Mouse (Mus musculus) heart, embryonic 10.5 days (tissue): ENCODE measurements around the gene Cacnb2. TPM values are rescaled to one million over a fixed set of nuclear protein-coding genes. Genes with fewer than 3 reads are reported as not detected.

ENCODE experiments used
- DNase-seq: peaks from one replicate; pipeline ENCODE4 v3.0.0-alpha.2; 2017; ENCODE audit warnings: low spot score
- H3K27ac ChIP-seq: fragments of 300-500 bp; sonication (generic); 2 replicates; pipeline ENCODE4 v1.5.1; 2016; ENCODE audit warnings: mild to moderate bottlenecking
- H3K27me3 ChIP-seq: fragments of 300-500 bp; sonication (generic); 2 replicates; pipeline ENCODE4 v1.6.1; 2016; ENCODE audit warnings: mild to moderate bottlenecking; ENCODE audit not compliant: poor library complexity, insufficient read depth, severe bottlenecking
- H3K36me3 ChIP-seq: fragments of 300-500 bp; sonication (generic); 2 replicates; pipeline ENCODE4 v1.6.1; 2016; ENCODE audit warnings: mild to moderate bottlenecking, moderate library complexity
- H3K4me1 ChIP-seq: fragments of 300-500 bp; sonication (generic); 2 replicates; pipeline ENCODE4 v1.6.1; 2016; ENCODE audit warnings: mild to moderate bottlenecking
- H3K4me3 ChIP-seq: fragments of 300-500 bp; sonication (generic); 2 replicates; pipeline ENCODE4 v1.5.1; 2016; ENCODE audit warnings: mild to moderate bottlenecking, moderate library complexity
- H3K9me3 ChIP-seq: fragments of 300-500 bp; sonication (generic); 2 replicates; pipeline ENCODE4 v1.6.1; 2016; ENCODE audit warnings: mild to moderate bottlenecking, moderate library complexity
- WGBS: fragments of 180-500 bp; shearing (Covaris S2); methylation state at CpG from one replicate; pipeline ENCODE4 v1.1.7; 2016; 5-methylcytosine and 5-hydroxymethylcytosine counted together
- polyA plus RNA-seq: library from polyadenylated mRNA; unstranded; fragments of >200 nt; fragmentation: Nextera tagmentation; extraction: Ambion mirVana; gene quantifications from 2 replicates; pipeline ENCODE4 v1.2.1, GENCODE M21; 2016

Gene Cacnb2
- polyA plus RNA-seq, 1 experiment from 2014 or later = 8.3 TPM

- DNase-seq = no peak
- Histone ChIP-seq H3K4me1 (no peaks in the 10 kb centered on the region), H3K9me3 (no peaks in the 10 kb centered on the region), H3K27me3 (no peaks in the 10 kb centered on the region), H3K36me3 (peaks cover 5% of the 10 kb centered on the region; the same call in 1 of the 2 replicates), H3K27ac (no peak overlapping the region), H3K4me3 (no peak overlapping the region)
- WGBS = 93% methylated on average over 4 of the region's 4 CpGs
Observed at GRCm38 (mm10) chr2:14992531-14992930, 389.6 kb downstream of the Cacnb2 start.

- no peaks in the 10 kb centered on the region for H3K9me3 ChIP-seq
- peaks cover 2% of the 10 kb centered on the region; the same call in 1 of the 2 replicates for H3K36me3 ChIP-seq
- H3K27me3 ChIP-seq = no peaks in the 10 kb centered on the region
- no peak overlapping the region for H3K4me3 ChIP-seq
- H3K4me1 ChIP-seq = no peaks in the 10 kb centered on the region
- DNase-seq = no peak
- WGBS = 85% methylated on average over 4 of the region's 4 CpGs
- H3K27ac ChIP-seq = no peak overlapping the region
Observed at GRCm38 (mm10) chr2:14996036-14996435, 393.1 kb downstream of the Cacnb2 start.

DNA sequence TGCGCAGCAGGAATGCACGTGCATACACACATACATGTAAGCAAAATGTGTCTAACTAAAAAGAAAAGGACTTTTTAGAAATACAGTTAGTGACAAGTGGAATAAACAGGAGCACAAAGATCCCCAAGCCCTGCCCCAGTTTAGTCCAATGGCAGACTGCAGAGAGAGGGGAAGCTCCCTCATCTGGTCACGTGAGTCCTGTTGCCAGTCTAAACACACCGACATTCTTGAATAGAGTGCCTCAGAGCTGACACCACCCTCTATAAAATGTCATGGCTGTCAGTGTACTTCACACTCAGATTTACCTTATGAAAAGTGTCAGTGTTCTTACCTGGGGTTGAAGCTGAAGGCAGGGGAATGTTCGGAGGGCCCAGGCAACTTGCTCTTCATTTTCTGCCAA, 394.9 kb downstream of the Cacnb2 start:
- H3K9me3 ChIP-seq = no peaks in the 10 kb centered on the region
- no peak overlapping the region for H3K4me3 ChIP-seq
- no peak for DNase-seq
- H3K4me1 ChIP-seq = no peaks in the 10 kb centered on the region
- H3K36me3 ChIP-seq = peaks cover 2% of the 10 kb centered on the region; the same call in 1 of the 2 replicates
- H3K27me3 ChIP-seq = no peaks in the 10 kb centered on the region
- no peak overlapping the region for H3K27ac ChIP-seq
- WGBS = 73% methylated on average over 5 of the region's 5 CpGs

DNA sequence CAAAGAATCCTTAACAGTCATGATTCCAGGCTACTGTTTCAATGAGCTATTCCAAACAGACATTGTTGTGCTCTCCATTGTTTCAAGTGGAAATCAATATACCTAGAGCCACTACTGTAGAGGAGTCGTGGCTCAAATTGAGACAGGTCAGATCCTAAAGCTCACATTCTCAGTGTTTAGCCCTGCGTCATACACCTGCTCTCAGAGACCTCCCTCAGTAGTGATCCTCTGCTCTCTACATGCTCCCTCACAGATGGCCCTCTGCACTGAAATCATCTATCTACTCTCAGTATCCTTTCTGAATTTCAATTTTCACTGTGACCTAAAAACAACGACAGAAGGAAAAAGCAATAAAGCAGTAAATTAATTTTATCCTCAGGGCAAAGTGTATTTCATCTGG, 404.6 kb downstream of the Cacnb2 start:
- DNase-seq = no peak
- H3K4me1 ChIP-seq = no peaks in the 10 kb centered on the region
- no peaks in the 10 kb centered on the region for H3K27me3 ChIP-seq
- H3K36me3 ChIP-seq = peaks cover 7% of the 10 kb centered on the region; the same call in 1 of the 2 replicates
- WGBS = 90% methylated on average over 3 of the region's 3 CpGs
- H3K4me3 ChIP-seq = no peak overlapping the region
- no peak overlapping the region for H3K27ac ChIP-seq
- no peaks in the 10 kb centered on the region for H3K9me3 ChIP-seq

GRCm38 (mm10) chr2:15008072-15008471, 405.2 kb downstream of the Cacnb2 start:
- H3K4me3 ChIP-seq = no peak overlapping the region
- H3K27ac ChIP-seq = no peak overlapping the region
- H3K27me3 ChIP-seq = no peaks in the 10 kb centered on the region
- H3K9me3 ChIP-seq = no peaks in the 10 kb centered on the region
- no peak for DNase-seq
- 86% methylated on average over 1 of the region's 1 CpGs for WGBS
- H3K36me3 ChIP-seq = peaks cover 7% of the 10 kb centered on the region; the same call in 1 of the 2 replicates
- no peaks in the 10 kb centered on the region for H3K4me1 ChIP-seq

- Histone ChIP-seq H3K27me3 (no peaks in the 10 kb centered on the region), H3K9me3 (no peaks in the 10 kb centered on the region), H3K27ac (no peak overlapping the region), H3K36me3 (peaks cover 12% of the 10 kb centered on the region; the same call in 1 of the 2 replicates), H3K4me1 (no peaks in the 10 kb centered on the region), H3K4me3 (no peak overlapping the region)
- DNase-seq = no peak
- WGBS = 92% methylated on average over 3 of the region's 3 CpGs
Observed at GRCm38 (mm10) chr2:15026817-15027216, 423.9 kb downstream of the Cacnb2 start.

DNA sequence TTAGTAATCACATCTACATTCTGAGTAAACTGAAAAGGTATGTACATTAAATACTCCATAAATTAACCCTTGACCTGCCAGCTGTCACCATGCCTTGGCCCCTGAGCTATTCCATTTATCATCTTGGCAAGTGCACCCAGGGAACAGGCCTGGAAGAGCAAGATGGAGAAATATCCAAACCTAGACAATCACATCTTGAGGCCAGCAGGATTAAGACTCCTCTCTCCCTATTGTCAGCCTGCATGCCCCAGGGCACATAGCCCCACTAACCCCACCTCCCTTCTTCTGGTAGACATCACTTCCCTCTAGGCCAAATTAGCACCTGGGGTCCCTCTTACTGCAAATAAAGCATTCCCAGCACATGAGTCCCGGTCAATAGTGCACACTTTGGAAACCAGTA, 424.9 kb downstream of the Cacnb2 start:
- WGBS = 96% methylated on average over 1 of the region's 1 CpGs
- Histone ChIP-seq H3K9me3 (no peaks in the 10 kb centered on the region), H3K36me3 (peaks cover 12% of the 10 kb centered on the region; the same call in 1 of the 2 replicates), H3K27ac (no peak overlapping the region), H3K4me1 (no peaks in the 10 kb centered on the region), H3K27me3 (no peaks in the 10 kb centered on the region), H3K4me3 (no peak overlapping the region)
- no peak for DNase-seq

Other genes starting within 250 kb of the Cacnb2 start
- not detected in 2 replicates for gene Slc39a12, start 214.8 kb upstream of the Cacnb2 start, polyA plus RNA-seq